Mouse (Mus musculus): ENCODE data around the gene Vcp.

The Vcp gene

DNA sequence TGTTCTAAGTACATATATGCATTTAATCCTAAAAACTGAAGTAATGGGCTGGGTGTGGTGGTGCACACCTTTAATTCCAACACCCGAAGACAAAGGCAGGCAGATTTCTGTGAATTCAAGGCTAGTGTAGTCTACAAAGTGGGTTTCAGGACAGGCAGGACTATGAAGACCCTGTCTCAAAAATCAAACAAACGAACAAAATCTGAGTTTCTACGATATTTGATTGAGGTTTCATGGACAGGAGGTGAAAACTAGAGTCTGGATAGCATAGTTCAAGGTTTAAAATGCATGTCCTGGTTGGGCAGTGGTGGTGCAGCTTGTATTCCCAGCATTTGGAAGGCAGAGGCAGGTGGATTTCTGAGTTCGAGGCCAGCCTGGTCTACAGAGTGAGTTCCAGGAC lies 31.0 kb downstream of the Vcp start, which contains the start of gene 1700022I11Rik:
Gene 1700022I11Rik, plus strand, starts transcription at position 301 of the 400 bp plus-strand sequence.
- TF ChIP-seq POU5F1 (IDR thresholded peaks at IDR 0.05; ENCODE audit: borderline replicate concordance, low read length) (no peak), CTCF (conservative IDR thresholded peaks at IDR 0.05; ENCODE audit: low read length) (no peak), NANOG (IDR thresholded peaks at IDR 0.05; ENCODE audit: borderline replicate concordance, low read length) (no peak)
- H3K27me3 ChIP-seq (ENCODE audit: insufficient read depth, low read length), result peaks cover 14% of the 10 kb centered on the region
- H3K36me3 ChIP-seq (ENCODE audit: insufficient read depth, low read length), result no peaks in the 10 kb centered on the region
- H3K4me1 ChIP-seq (replicated peaks; ENCODE audit: low read depth, low read length), result peaks cover 9% of the 10 kb centered on the region
- H3K4me3 ChIP-seq (replicated peaks; ENCODE audit: low read length), result no peak within 1 kb of the TSS
- H3K9me3 ChIP-seq (ENCODE audit: low read length), result no peaks in the 10 kb centered on the region

DNA sequence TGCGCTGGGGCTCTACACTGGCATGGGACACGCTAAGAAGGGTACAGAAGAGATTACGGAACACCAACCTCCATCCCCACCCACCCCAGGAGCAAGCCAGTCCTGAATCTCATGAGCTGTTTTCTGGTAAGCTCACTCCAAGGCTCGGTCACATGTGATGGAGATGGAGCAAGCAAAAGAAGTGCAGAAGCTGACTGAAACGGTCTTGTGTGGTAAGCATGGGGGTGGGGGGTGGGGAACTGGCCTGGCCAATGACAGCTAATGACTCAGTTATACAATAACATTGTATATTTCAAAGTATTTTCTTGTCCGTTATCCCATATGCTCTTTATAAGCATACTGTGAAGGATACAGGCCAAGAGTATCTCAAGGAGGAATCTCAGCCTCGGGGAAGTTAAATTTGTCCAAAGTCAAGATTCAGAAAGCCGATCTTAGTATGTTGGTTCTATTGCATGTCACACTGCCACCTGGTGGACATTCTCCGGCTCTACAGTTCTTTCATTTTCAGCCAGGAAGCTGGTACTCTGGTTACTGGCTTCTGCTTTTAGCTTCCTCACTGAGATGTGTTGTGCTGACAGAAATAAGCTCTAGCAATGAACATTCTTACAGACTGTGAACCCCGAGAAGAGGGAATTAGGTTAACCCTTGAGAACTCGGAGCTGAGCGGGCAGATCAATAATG lies 35.1 kb downstream of the Vcp start:
- no peak overlapping the region for H3K4me3 ChIP-seq (replicated peaks; ENCODE audit: low read length)
- no peaks in the 10 kb centered on the region for H3K36me3 ChIP-seq (ENCODE audit: insufficient read depth, low read length)
- H3K4me1 ChIP-seq (replicated peaks; ENCODE audit: low read depth, low read length), result peaks cover 9% of the 10 kb centered on the region
- H3K9me3 ChIP-seq (ENCODE audit: low read length), result no peaks in the 10 kb centered on the region
- TF ChIP-seq CTCF (conservative IDR thresholded peaks at IDR 0.05; ENCODE audit: low read length) (peak; percentile 90), NANOG (IDR thresholded peaks at IDR 0.05; ENCODE audit: borderline replicate concordance, low read length) (no peak)
- peaks cover 7% of the 10 kb centered on the region; the same call in 1 of the 2 replicates for H3K27me3 ChIP-seq (ENCODE audit: insufficient read depth, low read length)

DNA sequence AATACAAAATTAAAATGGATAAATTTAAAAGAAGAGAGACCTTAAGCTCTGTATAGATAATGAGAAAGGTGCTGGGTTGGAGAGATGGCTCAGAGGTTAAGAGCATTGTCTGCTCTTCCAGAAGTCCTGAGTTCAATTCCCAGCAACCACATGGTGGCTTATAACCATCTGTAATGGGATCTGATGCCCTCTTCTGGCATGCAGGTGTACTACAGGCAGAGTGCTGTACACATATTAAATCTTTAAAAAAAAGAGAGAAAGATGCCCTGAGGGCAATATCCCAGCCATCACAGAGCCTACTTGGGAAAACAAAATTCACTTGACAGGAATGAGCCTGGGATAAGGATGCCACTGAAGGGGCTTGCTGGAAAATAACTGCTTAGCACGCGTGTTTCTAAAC lies 36.8 kb downstream of the Vcp start:
- Histone ChIP-seq H3K4me1 (replicated peaks; ENCODE audit: low read depth, low read length) (peaks cover 12% of the 10 kb centered on the region), H3K36me3 (ENCODE audit: insufficient read depth, low read length) (no peaks in the 10 kb centered on the region)
- TF ChIP-seq POU5F1 (IDR thresholded peaks at IDR 0.05; ENCODE audit: borderline replicate concordance, low read length) (no peak), CTCF (conservative IDR thresholded peaks at IDR 0.05; ENCODE audit: low read length) (peak; percentile 51)

DNA sequence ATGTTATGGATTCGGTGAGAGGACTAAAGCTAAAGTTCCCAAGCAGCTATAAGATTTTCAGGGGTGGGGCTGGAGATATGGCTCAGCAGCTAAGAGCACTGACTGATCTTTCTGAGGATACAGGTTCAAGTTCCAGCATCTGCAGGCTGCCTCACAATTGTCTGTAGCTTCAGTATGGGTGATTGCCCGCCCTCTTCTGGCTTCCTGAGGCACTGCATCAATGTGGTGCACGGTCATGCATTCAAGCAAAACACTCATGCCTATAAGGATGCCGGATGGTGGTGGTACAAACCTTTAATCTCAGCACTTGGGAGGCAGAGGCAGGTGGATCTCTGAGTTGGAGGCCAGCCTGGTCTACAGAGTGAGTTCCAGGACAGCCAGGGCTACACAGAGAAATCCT lies 38.7 kb downstream of the Vcp start:
- TF ChIP-seq POU5F1 (IDR thresholded peaks at IDR 0.05; ENCODE audit: borderline replicate concordance, low read length), result no peak
- no peak for TF ChIP-seq NANOG (IDR thresholded peaks at IDR 0.05; ENCODE audit: borderline replicate concordance, low read length)
- TF ChIP-seq CTCF (conservative IDR thresholded peaks at IDR 0.05; ENCODE audit: low read length), result peak; percentile 78
- H3K27me3 ChIP-seq (ENCODE audit: insufficient read depth, low read length), result peaks cover 10% of the 10 kb centered on the region; the same call in 1 of the 2 replicates
- H3K4me1 ChIP-seq (replicated peaks; ENCODE audit: low read depth, low read length), result peaks cover 28% of the 10 kb centered on the region
- H3K36me3 ChIP-seq (ENCODE audit: insufficient read depth, low read length), result peaks cover 16% of the 10 kb centered on the region
- no peaks in the 10 kb centered on the region for H3K9me3 ChIP-seq (ENCODE audit: low read length)
- no peak overlapping the region for H3K4me3 ChIP-seq (replicated peaks; ENCODE audit: low read length)

More for the DNA sequence above, 36.8 kb downstream of the Vcp start:
- Histone ChIP-seq H3K9me3 (ENCODE audit: low read length) (no peaks in the 10 kb centered on the region), H3K27me3 (ENCODE audit: insufficient read depth, low read length) (peaks cover 10% of the 10 kb centered on the region; the same call in 1 of the 2 replicates), H3K4me3 (replicated peaks; ENCODE audit: low read length) (no peak overlapping the region)

DNA sequence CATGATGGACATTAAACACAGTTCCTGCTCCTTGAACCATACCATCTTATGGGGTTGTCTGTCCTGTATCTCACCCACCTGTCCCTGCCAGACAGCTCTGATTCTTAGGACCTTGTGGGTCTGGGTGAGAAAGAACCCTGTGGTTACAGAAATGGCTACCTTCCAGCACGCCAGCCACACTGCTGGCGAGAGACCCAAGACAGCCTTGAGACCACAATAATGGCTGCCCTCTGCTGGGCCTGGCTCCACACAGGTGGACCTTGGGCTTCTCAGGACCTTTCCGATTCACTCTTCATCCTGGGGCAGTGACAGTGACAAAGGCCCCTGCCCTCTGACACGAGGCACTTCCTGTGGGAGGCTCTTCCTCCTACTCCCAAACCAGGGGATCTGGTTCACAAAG lies 40.9 kb downstream of the Vcp start:
- H3K36me3 ChIP-seq (ENCODE audit: insufficient read depth, low read length), result peaks cover 32% of the 10 kb centered on the region
- no peak for TF ChIP-seq NANOG (IDR thresholded peaks at IDR 0.05; ENCODE audit: borderline replicate concordance, low read length)
- no peak for TF ChIP-seq CTCF (conservative IDR thresholded peaks at IDR 0.05; ENCODE audit: low read length)
- TF ChIP-seq POU5F1 (IDR thresholded peaks at IDR 0.05; ENCODE audit: borderline replicate concordance, low read length), result no peak
- no peak overlapping the region for H3K4me3 ChIP-seq (replicated peaks; ENCODE audit: low read length)
- peaks cover 10% of the 10 kb centered on the region; the same call in 1 of the 2 replicates for H3K27me3 ChIP-seq (ENCODE audit: insufficient read depth, low read length)
- H3K9me3 ChIP-seq (ENCODE audit: low read length), result no peaks in the 10 kb centered on the region
- peaks cover 38% of the 10 kb centered on the region for H3K4me1 ChIP-seq (replicated peaks; ENCODE audit: low read depth, low read length)

DNA sequence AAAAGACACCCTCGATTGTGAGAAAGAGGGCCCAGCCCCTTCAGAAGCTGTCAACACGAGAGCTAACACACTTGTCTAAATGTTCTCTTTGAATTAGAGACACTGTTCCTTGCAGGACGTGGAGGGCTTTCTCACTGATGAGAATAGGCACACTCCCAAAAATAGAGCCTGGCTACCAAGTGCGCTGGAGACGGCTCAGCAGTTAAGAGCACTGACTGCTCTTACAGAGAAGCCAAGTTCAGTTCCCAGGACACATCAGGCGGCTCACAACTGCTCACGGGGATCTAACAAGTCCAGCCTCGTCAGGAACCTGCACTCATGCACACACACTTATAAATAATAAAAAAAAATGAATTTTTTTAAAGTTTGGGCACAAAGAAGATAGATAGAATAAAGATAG lies 41.4 kb downstream of the Vcp start:
- Histone ChIP-seq H3K27me3 (ENCODE audit: insufficient read depth, low read length) (peaks cover 10% of the 10 kb centered on the region; the same call in 1 of the 2 replicates), H3K4me3 (replicated peaks; ENCODE audit: low read length) (no peak overlapping the region), H3K9me3 (ENCODE audit: low read length) (no peaks in the 10 kb centered on the region), H3K4me1 (replicated peaks; ENCODE audit: low read depth, low read length) (peaks cover 41% of the 10 kb centered on the region), H3K36me3 (ENCODE audit: insufficient read depth, low read length) (peaks cover 32% of the 10 kb centered on the region)
- TF ChIP-seq POU5F1 (IDR thresholded peaks at IDR 0.05; ENCODE audit: borderline replicate concordance, low read length) (no peak), CTCF (conservative IDR thresholded peaks at IDR 0.05; ENCODE audit: low read length) (no peak), NANOG (IDR thresholded peaks at IDR 0.05; ENCODE audit: borderline replicate concordance, low read length) (no peak)

DNA sequence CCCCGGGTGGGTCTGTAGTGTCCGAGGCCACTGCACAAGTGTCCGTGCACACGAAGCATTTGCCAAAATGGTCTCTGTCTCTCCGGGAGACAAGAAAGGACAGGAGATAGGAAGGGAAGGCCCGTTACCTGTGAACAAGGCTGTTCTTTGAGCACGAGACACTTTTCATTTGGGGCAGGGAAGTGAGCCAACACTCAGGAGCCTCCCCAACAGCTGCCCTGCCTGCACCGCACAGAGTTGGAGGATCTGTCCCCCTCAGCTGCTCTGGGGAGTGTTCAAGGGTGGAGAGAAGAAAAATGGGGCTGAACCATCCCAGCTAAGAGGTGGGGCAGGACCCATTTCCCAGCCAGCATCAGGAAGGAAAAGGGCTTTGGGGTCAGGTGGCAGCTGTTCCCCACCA lies 42.3 kb downstream of the Vcp start:
- no peaks in the 10 kb centered on the region for H3K9me3 ChIP-seq (ENCODE audit: low read length)
- H3K27me3 ChIP-seq (ENCODE audit: insufficient read depth, low read length), result peaks cover 10% of the 10 kb centered on the region; the same call in 1 of the 2 replicates
- no peak for TF ChIP-seq NANOG (IDR thresholded peaks at IDR 0.05; ENCODE audit: borderline replicate concordance, low read length)
- TF ChIP-seq POU5F1 (IDR thresholded peaks at IDR 0.05; ENCODE audit: borderline replicate concordance, low read length), result no peak
- no peak for TF ChIP-seq CTCF (conservative IDR thresholded peaks at IDR 0.05; ENCODE audit: low read length)
- H3K36me3 ChIP-seq (ENCODE audit: insufficient read depth, low read length), result peaks cover 41% of the 10 kb centered on the region
- H3K4me1 ChIP-seq (replicated peaks; ENCODE audit: low read depth, low read length), result peaks cover 51% of the 10 kb centered on the region
- no peak overlapping the region for H3K4me3 ChIP-seq (replicated peaks; ENCODE audit: low read length)

DNA sequence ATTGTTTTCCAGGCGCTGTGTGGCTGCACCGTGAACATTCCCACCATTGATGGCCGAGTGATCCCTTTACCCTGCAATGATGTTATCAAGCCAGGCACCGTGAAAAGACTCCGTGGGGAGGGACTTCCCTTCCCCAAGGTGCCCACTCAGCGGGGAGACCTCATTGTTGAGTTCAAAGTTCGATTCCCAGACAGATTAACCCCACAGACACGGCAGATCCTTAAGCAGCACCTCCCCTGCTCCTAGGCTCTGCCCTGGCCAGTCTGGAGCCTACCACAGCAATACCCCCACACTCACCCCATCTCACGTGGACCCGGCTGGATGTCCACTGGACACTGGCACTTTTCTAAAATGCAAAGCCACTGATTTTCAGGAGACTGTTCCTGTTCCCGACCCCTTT lies 43.0 kb downstream of the Vcp start:
- TF ChIP-seq CTCF (conservative IDR thresholded peaks at IDR 0.05; ENCODE audit: low read length) (no peak), POU5F1 (IDR thresholded peaks at IDR 0.05; ENCODE audit: borderline replicate concordance, low read length) (no peak), NANOG (IDR thresholded peaks at IDR 0.05; ENCODE audit: borderline replicate concordance, low read length) (no peak)
- H3K4me3 ChIP-seq (replicated peaks; ENCODE audit: low read length), result no peak overlapping the region
- H3K36me3 ChIP-seq (ENCODE audit: insufficient read depth, low read length), result peaks cover 48% of the 10 kb centered on the region
- peaks cover 57% of the 10 kb centered on the region for H3K4me1 ChIP-seq (replicated peaks; ENCODE audit: low read depth, low read length)
- H3K9me3 ChIP-seq (ENCODE audit: low read length), result no peaks in the 10 kb centered on the region
- H3K27me3 ChIP-seq (ENCODE audit: insufficient read depth, low read length), result peaks cover 10% of the 10 kb centered on the region; the same call in 1 of the 2 replicates

Measured in E14TG2a.4 (cell line).